Mouse (Mus musculus) liver, embryonic 15.5 days (tissue): ENCODE data around the gene St8sia6. TPM values are rescaled to one million over a fixed set of nuclear protein-coding genes. Genes with fewer than 3 reads are reported as not detected.
A peak's percentile ranks its signal among the peaks of the same experiment; 100 is the strongest.

Experiments used
- ATAC-seq: fragments of 200-750 bp; cut with Nextera tagmentation; 2 replicates; pipeline ENCODE4 v1.8.0; 2017; ENCODE audit warnings: moderate number of reproducible peaks, mild to moderate bottlenecking, moderate library complexity; ENCODE audit not compliant: insufficient read depth
- H3K27ac ChIP-seq: fragments of 300-500 bp; sonication (generic); replicated peaks from 2 replicates; pipeline ENCODE4 v1.5.1; 2015; ENCODE audit warnings: mild to moderate bottlenecking, inconsistent platforms
- H3K27me3 ChIP-seq: fragments of 300-500 bp; sonication (generic); 2 replicates; pipeline ENCODE4 v1.6.1; 2015; ENCODE audit warnings: mild to moderate bottlenecking, inconsistent platforms
- H3K36me3 ChIP-seq: fragments of 300-500 bp; sonication (generic); replicated peaks from 2 replicates; pipeline ENCODE4 v1.6.1; 2015; ENCODE audit warnings: moderate library complexity, mild to moderate bottlenecking, inconsistent platforms
- H3K4me1 ChIP-seq: fragments of 300-500 bp; sonication (generic); replicated peaks from 2 replicates; pipeline ENCODE4 v1.6.1; 2015; ENCODE audit warnings: inconsistent platforms
- H3K4me2 ChIP-seq: fragments of 300-500 bp; sonication (generic); 2 replicates; pipeline ENCODE4 v1.6.1; 2015; ENCODE audit warnings: moderate library complexity, mild to moderate bottlenecking, inconsistent platforms
- H3K4me3 ChIP-seq: fragments of 300-500 bp; sonication (generic); replicated peaks from 2 replicates; pipeline ENCODE4 v1.5.1; 2015; ENCODE audit warnings: mild to moderate bottlenecking, inconsistent platforms
- H3K9ac ChIP-seq: fragments of 300-500 bp; sonication (generic); 2 replicates; pipeline ENCODE4 v1.6.1; 2015; ENCODE audit warnings: moderate library complexity, mild to moderate bottlenecking, inconsistent platforms
- H3K9me3 ChIP-seq: fragments of 300-500 bp; sonication (generic); replicated peaks from 2 replicates; pipeline ENCODE4 v1.6.1; 2016; ENCODE audit warnings: inconsistent platforms
- WGBS: fragments of 180-500 bp; shearing (Covaris S2); methylation state at CpG from one replicate; pipeline ENCODE4 v1.1.7; 2015; ENCODE audit warnings: mixed read lengths; ENCODE audit not compliant: insufficient replicate concordance; 5-methylcytosine and 5-hydroxymethylcytosine counted together
- polyA plus RNA-seq: library from polyadenylated mRNA; unstranded; fragments of >200 nt; fragmentation: Nextera tagmentation; extraction: Ambion mirVana; gene quantifications from 2 replicates; pipeline ENCODE4 v1.2.1, GENCODE M21; 2015

The St8sia6 gene
- 0.02 TPM in 1 of 2 replicates, not detected in the other for polyA plus RNA-seq

DNA sequence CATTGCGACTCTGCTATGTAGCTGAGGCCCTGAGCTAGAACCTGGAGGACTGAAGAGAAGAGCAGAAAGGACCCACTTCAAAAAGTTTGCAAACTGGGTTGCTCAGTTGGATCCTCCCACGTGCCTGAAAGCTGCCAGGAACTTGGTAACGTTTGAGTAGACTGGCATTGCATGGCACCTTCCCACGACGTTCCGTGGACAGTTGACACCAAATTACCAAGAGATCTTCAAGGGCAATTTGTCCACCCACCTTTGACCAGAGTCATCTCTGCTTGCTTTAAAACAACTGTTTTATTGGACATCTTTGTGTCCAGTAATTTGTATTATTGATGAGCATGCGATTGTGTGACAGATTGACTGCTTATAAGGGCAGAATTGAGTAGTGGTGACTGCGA, at the start of gene St8sia6:
St8sia6 (minus strand) TSS at position 96 of the 395 bp plus-strand sequence.
- H3K36me3 ChIP-seq = no peaks in the 10 kb centered on the region
- no peaks in the 10 kb centered on the region for H3K9me3 ChIP-seq
- no peak for ATAC-seq
- no peak within 1 kb of the TSS for H3K9ac ChIP-seq
- 43% methylated on average over 8 of the region's 8 CpGs for WGBS
- peaks cover 39% of the 10 kb centered on the region for H3K27me3 ChIP-seq
- H3K4me2 ChIP-seq = peak within 1 kb of the TSS; percentile 68
- no peaks in the 10 kb centered on the region; the same call in 1 of the 2 replicates for H3K4me1 ChIP-seq
- H3K27ac ChIP-seq = no peak within 1 kb of the TSS
- peak within 1 kb of the TSS; percentile 49 for H3K4me3 ChIP-seq

DNA sequence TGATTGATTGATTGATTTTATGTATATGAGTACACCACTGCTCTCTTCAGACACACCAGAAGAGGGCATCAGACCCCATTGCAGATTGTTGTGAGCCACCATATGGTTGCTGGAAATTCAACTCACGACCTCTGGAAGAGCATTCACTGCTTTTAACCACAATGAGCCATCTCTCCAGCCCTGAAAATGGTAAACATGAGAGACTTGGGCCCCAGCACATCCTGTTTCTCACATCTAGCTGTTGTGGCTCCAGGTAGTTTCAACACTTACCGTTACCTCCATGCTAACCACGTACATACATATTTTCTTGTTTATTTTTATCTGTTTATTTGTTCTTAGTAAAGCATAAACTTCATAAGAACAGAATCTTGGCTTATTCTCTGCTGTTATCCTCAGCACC, 42.4 kb upstream of the St8sia6 start:
- Histone ChIP-seq H3K4me3 (no peak overlapping the region), H3K9me3 (no peaks in the 10 kb centered on the region), H3K36me3 (no peaks in the 10 kb centered on the region), H3K27ac (no peak overlapping the region), H3K4me1 (no peaks in the 10 kb centered on the region), H3K9ac (no peak overlapping the region), H3K27me3 (no peaks in the 10 kb centered on the region), H3K4me2 (no peak overlapping the region)
- no peak for ATAC-seq
- WGBS = 44% methylated on average over 3 of the region's 3 CpGs

DNA sequence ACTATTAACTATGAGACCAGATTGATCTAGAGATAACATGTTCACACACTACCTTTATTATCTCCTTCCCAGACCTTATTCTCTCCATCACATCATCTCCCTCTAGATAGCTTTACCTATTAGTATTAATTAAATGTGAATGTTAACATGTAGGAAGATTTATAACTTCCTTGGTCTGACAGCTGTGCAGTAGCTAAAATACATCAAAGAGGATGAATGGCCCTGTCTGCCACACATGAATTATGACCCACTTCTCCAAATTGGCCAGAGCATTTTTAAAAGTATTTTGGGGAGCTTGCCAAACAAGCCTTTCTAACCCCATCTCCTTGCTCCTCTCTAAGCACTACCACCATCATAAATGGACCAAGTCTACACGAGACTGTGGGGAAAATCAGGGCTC, 41.1 kb upstream of the St8sia6 start:
- Histone ChIP-seq H3K9ac (no peak overlapping the region), H3K9me3 (no peaks in the 10 kb centered on the region), H3K4me3 (no peak overlapping the region), H3K36me3 (no peaks in the 10 kb centered on the region), H3K27me3 (no peaks in the 10 kb centered on the region), H3K4me1 (no peaks in the 10 kb centered on the region), H3K27ac (no peak overlapping the region), H3K4me2 (no peak overlapping the region)
- no peak for ATAC-seq
- 37% methylated on average over 1 of the region's 1 CpGs for WGBS

DNA sequence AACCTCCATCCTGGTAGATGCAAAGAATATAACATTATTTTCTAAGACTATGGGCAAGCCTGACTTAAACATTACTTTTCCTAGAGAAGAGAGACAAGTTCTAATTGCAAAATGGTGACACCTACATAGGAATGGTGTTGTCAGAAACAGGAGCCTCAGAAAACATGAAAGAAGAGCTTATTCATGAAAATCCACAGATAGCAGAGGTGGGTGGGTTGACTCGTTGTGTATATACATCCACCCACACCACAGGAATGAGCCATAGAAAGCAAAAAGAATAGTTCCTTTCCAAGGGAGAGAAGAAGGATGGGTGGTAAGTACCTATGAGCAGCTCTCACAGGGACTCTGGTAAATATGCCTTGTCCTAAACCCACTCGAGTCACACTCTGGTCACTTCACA, 22.8 kb upstream of the St8sia6 start:
- H3K4me1 ChIP-seq = no peaks in the 10 kb centered on the region
- no peak overlapping the region for H3K27ac ChIP-seq
- no peak overlapping the region for H3K4me2 ChIP-seq
- 51% methylated on average over 2 of the region's 2 CpGs for WGBS
- H3K9ac ChIP-seq = no peak overlapping the region
- H3K9me3 ChIP-seq = no peaks in the 10 kb centered on the region
- ATAC-seq = no peak
- H3K36me3 ChIP-seq = no peaks in the 10 kb centered on the region
- no peaks in the 10 kb centered on the region for H3K27me3 ChIP-seq
- no peak overlapping the region for H3K4me3 ChIP-seq

DNA sequence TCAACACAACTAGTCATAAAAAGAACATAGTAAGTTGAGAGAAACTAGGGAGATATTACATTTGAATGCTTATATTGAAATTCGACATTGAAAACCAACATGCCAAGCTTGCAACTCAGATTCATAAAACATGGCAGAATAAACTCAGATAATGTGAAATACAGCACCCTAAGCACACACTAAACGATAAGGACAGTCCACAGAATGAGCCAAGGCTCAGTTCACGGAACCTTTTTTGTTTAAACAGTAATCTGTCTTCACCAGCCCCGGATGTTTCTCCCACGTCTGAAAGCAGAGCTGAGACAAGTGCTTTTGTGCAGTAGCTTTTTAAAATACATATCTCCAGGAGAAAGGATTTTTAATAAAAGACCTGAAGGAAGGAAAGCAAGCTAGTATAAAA, 14.7 kb upstream of the St8sia6 start:
- Histone ChIP-seq H3K4me2 (no peak overlapping the region), H3K4me1 (no peaks in the 10 kb centered on the region), H3K4me3 (no peak overlapping the region), H3K27me3 (no peaks in the 10 kb centered on the region), H3K27ac (no peak overlapping the region), H3K9ac (no peak overlapping the region), H3K9me3 (no peaks in the 10 kb centered on the region), H3K36me3 (no peaks in the 10 kb centered on the region)
- no peak for ATAC-seq
- 42% methylated on average over 5 of the region's 5 CpGs for WGBS

DNA sequence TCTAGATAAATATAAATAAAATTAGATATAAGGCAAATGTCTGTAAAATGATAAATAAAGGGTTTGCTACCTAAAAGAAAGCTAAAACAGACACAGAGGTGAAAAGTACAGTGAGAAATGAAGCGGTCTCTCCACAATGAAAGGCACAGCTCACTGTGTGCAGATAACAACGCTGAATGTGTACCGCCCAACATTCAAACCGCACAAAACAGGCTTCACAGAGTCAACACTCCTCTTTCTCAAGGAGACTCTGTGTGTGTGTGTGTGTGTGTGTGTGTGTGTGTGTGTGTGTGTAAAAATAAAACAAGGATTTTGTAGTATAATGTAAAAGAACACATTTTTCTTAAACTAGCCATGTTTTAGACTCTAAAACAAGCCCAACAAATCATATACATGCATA, 14.1 kb upstream of the St8sia6 start:
- no peak for ATAC-seq
- WGBS = 35% methylated on average over 4 of the region's 4 CpGs

DNA sequence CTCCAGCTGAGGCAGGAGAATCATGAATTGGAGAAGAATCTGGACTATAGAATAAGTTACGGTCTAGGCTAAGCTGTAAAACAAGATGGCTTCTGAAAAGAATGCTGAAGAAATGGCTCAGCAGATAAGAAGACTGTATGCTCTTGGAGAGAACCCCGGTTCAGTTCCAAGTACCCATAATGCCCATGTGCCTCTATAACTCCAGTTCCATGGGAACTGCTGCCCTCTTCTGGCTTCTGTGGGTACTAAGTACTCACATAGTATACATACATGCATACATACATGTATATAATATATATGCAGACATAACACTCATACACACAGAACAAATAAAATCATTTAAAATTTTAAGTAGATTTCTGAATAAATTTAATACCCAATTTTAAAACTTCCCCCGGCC, 12.3 kb upstream of the St8sia6 start:
- no peak for ATAC-seq
- H3K4me1 ChIP-seq = no peaks in the 10 kb centered on the region
- H3K9ac ChIP-seq = no peak overlapping the region
- no peaks in the 10 kb centered on the region for H3K27me3 ChIP-seq
- no peaks in the 10 kb centered on the region for H3K36me3 ChIP-seq
- 69% methylated on average over 3 of the region's 3 CpGs for WGBS
- no peaks in the 10 kb centered on the region for H3K9me3 ChIP-seq
- no peak overlapping the region for H3K4me2 ChIP-seq
- H3K27ac ChIP-seq = no peak overlapping the region
- no peak overlapping the region for H3K4me3 ChIP-seq

More for the DNA sequence above, 14.1 kb upstream of the St8sia6 start:
- no peaks in the 10 kb centered on the region for H3K4me1 ChIP-seq
- no peak overlapping the region for H3K4me3 ChIP-seq
- no peak overlapping the region for H3K9ac ChIP-seq
- H3K27me3 ChIP-seq = no peaks in the 10 kb centered on the region
- no peak overlapping the region for H3K27ac ChIP-seq
- no peaks in the 10 kb centered on the region for H3K9me3 ChIP-seq
- no peak overlapping the region for H3K4me2 ChIP-seq
- no peaks in the 10 kb centered on the region for H3K36me3 ChIP-seq

DNA sequence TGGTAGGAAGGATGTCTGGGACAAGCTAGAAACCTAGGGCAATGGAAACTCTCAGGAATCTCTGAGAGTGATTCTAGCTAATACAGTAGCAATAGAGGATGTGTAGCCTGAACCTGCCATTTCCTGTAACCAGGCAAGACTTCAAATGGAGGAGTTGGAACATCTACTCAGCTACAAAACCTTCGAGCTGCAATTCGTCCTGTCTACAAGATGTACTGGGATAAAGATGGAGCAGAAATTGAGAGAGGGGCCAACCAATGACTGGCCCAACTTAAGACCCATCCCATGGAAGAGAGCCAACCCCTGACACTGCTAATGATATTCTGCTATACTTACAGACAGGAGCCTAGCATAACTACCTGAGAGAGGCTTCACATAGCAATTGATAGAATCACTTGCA, 6.8 kb upstream of the St8sia6 start:
- 53% methylated on average over 2 of the region's 2 CpGs for whole genome bisulfite sequencing

DNA sequence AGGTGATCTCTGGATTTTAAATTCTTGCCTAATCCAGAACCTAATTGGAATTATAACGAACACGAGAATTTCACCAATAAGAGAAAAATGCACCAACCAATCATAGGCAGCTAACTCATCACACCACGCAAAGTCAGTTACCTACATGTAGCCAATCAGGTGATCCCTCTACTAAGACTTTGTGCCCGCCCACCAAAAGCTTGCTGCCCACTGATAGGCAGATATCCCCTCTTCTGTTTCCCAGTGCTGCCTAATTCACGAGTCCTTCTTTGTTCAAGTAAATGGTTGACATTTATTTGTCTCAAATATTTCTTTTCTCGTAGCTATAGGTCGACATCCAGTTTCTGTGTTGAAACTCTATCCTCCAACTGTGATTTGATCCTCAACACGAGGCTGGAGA, 582 bp upstream of the St8sia6 start:
- Histone ChIP-seq H3K9ac (no peak overlapping the region), H3K27me3 (peaks cover 39% of the 10 kb centered on the region), H3K4me3 (no peak overlapping the region), H3K9me3 (no peaks in the 10 kb centered on the region), H3K36me3 (no peaks in the 10 kb centered on the region), H3K27ac (no peak overlapping the region), H3K4me1 (no peaks in the 10 kb centered on the region; the same call in 1 of the 2 replicates), H3K4me2 (no peak overlapping the region)
- ATAC-seq = no peak
- 64% methylated on average over 8 of the region's 8 CpGs for WGBS

More for the DNA sequence above, 6.8 kb upstream of the St8sia6 start:
- H3K9me3 ChIP-seq = no peaks in the 10 kb centered on the region
- no peak overlapping the region for H3K4me3 ChIP-seq
- no peaks in the 10 kb centered on the region for H3K4me1 ChIP-seq
- ATAC-seq = no peak
- no peaks in the 10 kb centered on the region for H3K36me3 ChIP-seq
- H3K4me2 ChIP-seq = no peak overlapping the region
- no peak overlapping the region for H3K9ac ChIP-seq
- no peak overlapping the region for H3K27ac ChIP-seq
- H3K27me3 ChIP-seq = peaks cover 6% of the 10 kb centered on the region

DNA sequence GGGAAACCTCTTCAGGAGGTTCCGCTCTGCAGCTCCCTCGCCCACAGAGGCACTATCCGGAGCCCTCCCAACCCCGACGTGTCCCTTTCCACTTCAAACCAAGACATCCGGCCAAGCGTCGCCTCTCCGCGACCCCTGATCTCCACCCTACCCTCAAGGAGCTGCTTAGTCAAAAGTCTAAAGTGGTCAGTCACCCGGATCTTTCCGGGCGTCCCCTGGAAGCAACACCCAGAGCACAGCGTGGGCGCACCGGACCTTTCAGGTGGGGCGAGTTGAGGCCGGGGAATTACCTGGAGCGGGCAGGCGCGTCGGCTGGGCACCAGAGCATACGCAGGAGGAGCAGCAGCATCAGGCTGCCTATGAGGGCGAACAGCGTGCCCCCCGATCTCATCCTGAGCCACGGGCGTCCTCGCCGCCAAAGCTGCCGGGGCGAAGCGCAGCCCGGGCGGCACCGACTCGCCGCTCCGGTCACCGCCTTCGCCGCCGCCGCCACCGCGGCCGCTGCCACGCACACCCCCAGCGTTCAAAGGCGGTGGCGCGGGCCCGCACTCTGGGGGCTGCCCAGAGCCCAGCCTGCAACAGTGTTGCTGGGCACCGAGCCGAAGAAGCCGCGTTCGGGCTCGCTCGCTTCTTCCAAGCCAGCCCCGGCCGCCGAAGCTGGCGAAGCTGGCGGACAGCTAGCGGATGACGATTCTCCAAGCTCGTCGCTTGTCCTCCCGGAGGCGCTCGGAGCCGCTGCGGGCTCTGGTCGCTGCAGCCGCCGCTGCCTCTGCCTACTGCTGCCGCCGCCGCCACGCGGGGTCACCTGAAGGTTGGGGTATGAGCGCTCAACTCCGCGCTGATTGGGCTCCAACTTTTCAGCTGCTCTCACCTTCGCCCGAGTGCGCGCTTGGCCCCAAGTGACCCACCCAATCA, 553 bp downstream of the St8sia6 start:
- Histone ChIP-seq H3K4me1 (no peaks in the 10 kb centered on the region; the same call in 1 of the 2 replicates), H3K27ac (no peak overlapping the region), H3K4me2 (peak overlapping the region; percentile 68), H3K9me3 (no peaks in the 10 kb centered on the region), H3K4me3 (peak overlapping the region; percentile 49), H3K27me3 (peaks cover 39% of the 10 kb centered on the region), H3K36me3 (no peaks in the 10 kb centered on the region), H3K9ac (no peak overlapping the region)
- ATAC-seq = no peak
- 1% methylated on average over 89 of the region's 89 CpGs for WGBS

DNA sequence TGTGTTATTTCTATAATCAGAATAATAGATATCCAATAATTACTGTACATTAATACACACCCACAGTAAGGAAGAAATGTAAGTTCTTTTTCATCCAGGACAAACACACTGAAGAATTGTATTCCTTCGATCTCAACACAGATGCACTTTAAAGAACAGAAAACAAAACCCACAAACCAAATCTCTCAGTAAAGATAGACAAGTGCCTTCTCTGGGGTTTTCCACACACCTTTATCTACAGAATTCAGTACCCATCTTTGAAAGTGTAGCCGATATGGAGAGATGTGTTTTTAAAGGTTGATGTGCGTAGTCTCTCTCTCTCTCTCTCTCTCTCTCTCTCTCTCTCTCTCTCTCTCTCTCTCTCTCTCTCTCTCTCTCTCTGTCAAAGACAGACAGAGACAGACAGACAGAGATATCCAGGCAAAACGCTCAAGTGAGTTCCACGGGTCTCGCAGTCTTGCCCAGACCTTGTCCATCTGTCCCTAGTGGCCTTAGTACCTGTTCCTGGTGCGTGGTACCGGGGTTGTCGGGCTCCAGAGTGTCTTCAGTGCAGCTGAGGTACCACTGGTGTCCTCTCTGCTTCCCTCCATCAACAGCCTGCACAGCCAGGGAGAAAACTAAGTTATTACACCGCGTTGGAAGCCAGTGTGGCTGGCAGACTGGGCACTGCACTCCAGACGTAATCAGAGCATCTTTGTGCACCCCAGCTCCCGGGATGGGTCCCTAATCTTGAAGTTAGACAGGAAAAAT, 1.4 kb downstream of the St8sia6 start:
- Histone ChIP-seq H3K4me2 (peak overlapping the region; percentile 68; the same call in 1 of the 2 replicates), H3K36me3 (no peaks in the 10 kb centered on the region), H3K27ac (no peak overlapping the region), H3K9ac (no peak overlapping the region), H3K4me1 (no peaks in the 10 kb centered on the region; the same call in 1 of the 2 replicates), H3K27me3 (peaks cover 39% of the 10 kb centered on the region), H3K4me3 (no peak overlapping the region), H3K9me3 (no peaks in the 10 kb centered on the region)
- 25% methylated on average over 13 of the region's 13 CpGs for WGBS
- ATAC-seq = no peak
